Mouse (Mus musculus) adipocyte (in vitro differentiated cells): ENCODE measurements around the gene Phospho1.

ENCODE experiments used
- DNase-seq: peaks from one replicate; pipeline ENCODE4 v3.0.0-alpha.2; 2016; ENCODE audit warnings: low spot score

Gene Phospho1

GRCm38 (mm10) chr11:95824071-95824876 is at the start of gene Phospho1:
Phospho1 (plus strand) TSS chr11:95824499.
- DNase-seq: peak; percentile 40

DNA sequence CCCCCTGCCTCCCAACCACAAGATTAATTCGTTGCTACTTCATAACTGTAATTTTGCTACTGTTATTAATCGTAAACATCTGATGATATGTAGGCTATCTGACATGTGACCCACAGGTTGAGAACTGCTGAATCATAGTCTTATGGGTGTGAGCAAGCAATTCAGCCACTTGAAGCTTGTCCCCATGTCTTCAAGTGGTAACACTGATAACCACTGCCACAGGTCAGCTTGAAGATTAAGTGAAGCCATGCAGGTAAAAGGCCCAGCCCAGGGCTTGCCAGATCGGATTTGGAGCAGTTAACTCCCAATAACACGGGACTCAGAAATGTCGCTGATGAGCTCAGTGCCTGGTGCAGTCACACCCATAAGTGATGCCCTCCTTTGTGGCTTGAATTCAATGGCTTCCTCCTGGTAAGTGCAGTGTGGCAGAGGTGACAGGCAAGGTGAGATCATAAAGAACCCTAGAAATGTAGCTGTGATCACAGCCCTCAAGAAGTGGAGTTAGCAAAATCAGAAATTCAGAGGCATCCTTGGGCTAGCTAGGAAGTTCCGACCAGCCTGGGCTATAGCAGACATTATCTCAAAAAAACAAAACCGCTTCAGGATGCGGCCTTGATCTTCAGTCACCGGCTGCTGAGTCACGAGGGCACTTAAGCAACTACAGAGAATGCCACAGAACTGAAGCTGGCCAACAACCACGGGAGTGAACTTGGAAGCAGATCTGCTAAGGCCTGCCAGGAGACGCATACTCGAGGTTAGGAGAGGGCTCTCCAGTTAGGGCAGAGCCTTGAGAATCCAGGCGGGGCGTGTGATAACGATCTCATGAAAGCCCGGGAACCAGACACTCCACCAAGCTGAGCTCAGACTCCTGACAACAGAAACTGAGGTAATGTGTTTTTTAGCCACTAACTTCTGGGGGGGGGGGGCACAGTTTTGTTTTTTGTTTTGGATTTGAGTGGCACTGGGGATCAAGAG is 46.7 kb upstream of the Phospho1 start:
- DNase-seq: peak; percentile 97

GRCm38 (mm10) chr11:95778831-95779251 is 45.5 kb upstream of the Phospho1 start:
- peak; percentile 44 for DNase-seq

DNA sequence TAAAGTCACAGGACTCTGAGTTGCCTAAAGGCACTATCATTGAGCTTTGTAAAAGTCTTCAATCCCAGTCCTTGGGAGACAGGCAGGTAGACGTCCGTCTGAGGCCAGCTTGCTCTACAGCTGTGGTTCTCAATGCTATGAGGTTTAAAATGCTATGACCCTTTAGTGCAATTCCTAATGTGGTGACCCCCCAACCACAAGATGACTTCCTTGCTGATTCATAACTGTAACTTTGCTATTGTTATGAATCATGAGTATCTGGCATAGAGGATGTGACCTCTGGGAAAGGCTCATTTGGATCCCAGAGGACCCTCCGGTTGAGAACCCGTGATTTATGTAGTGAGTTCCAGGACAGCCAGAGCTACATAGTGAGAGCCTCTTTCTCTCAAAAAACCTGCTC is 44.9 kb upstream of the Phospho1 start:
- peak; percentile 29 for DNase-seq

GRCm38 (mm10) chr11:95780480-95780879 is 43.8 kb upstream of the Phospho1 start:
- no peak for DNase-seq

DNA sequence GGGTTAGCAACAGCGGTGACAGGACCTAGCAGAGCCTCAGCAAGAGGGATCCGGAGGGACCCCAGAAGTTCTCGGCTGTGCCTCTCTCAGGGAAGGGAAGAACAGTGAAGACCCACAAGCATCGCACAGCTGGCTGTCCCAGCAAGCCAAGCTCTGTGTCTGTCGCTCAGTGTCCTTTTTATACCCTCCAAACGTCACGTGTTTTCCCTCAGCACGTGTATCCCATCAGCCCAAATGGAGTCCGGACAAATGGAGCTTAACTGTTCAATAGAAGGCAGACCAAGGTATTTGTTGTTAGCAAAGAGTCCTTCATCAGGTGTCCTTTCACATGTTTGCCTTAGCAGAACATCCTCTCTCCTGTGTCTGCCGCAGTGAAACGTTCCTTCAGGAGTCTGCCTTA is 42.7 kb upstream of the Phospho1 start:
- no peak for DNase-seq

DNA sequence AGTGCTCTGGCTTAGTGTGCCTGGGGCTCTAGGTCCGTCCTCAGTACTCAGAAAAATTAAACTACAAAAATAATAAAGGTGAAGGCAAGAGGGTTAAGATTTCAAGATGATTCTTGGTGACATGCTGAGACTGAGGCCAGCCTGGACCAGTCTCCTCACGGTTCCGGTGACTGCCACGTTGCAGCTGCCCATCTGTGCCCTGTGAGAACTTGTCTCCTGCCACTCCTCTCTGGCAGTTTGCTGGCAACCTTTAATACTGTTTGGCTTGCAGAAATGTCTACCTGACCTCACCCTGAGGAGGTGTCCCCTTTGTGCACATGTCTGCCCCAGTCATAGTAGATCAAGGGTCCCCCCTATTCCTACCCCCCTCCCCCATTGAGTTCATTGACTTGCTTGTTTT is 40.8 kb upstream of the Phospho1 start:
- no peak for DNase-seq

- DNase-seq: no peak
Measured at GRCm38 (mm10) chr11:95783958-95784357, 40.3 kb upstream of the Phospho1 start.

GRCm38 (mm10) chr11:95785675-95786074 is 38.6 kb upstream of the Phospho1 start:
- no peak for DNase-seq

DNA sequence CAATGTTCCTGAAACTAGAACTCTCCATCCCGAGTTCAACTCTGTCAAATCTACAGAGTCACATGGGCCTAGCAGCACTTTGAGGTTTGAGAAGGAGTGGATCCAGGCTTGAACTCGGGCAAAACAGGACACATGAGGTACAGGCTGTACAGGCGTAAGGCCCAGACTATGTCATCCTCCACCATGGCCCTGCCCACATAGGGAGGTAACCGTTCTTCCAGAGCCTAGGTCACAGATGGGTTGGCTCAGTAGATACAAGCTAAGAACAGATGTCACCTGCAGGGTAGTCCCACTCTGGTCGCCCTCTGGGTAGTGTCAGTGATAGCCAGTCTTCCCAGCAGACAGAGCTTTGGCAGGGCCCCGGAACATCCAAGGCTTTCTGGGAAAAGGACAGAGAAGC is 37.8 kb upstream of the Phospho1 start:
- DNase-seq: no peak

GRCm38 (mm10) chr11:95789451-95789891 is 34.8 kb upstream of the Phospho1 start:
- peak; percentile 53 for DNase-seq

DNA sequence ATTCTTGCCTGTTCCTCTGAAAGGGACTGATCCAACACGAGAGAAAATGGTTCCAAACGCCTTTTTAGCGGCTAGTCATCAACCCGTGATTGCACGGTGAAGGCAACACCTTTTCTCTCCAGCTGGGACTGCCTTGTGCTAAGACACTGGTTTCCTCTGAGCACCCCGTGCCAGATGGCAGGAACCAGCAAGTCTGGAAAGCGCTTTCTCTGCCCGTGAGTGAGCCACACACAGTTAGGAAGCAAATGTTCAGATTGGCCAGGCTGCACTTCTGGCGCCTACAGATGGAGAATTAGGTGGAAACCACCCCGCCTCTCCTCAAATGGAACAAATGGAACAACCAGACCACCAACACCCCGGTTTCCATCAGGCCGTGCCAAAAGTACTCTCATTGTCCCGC is 32.5 kb upstream of the Phospho1 start:
- DNase-seq: no peak

- no peak for DNase-seq
Measured at GRCm38 (mm10) chr11:95792950-95793509, 31.3 kb upstream of the Phospho1 start.

GRCm38 (mm10) chr11:95794201-95794600 is 30.1 kb upstream of the Phospho1 start:
- peak; percentile 39 for DNase-seq

DNA sequence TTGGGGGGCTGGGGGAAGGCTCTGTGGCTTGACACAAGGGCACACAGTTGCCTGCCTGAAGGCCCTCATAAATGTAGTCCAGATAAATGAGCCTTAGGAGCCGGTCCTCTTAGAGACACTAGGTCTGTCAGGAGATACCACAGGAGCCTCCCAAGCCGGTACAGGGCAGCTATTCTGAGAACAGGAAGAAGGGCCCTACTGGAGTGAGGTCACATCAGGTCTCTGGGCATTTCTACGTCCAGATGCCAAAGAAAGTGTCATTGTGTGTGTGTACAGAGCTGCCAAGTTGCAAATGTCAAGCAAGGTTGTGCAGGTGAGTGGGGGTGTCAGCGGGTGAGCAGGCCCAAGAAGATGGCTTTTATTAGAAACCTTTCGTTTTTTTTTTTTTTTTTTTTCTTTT is 28.7 kb upstream of the Phospho1 start:
- peak; percentile 43 for DNase-seq

GRCm38 (mm10) chr11:95805010-95805409 is 19.3 kb upstream of the Phospho1 start:
- DNase-seq: no peak

- DNase-seq: no peak
Measured at GRCm38 (mm10) chr11:95805527-95805926, 18.8 kb upstream of the Phospho1 start.

DNA sequence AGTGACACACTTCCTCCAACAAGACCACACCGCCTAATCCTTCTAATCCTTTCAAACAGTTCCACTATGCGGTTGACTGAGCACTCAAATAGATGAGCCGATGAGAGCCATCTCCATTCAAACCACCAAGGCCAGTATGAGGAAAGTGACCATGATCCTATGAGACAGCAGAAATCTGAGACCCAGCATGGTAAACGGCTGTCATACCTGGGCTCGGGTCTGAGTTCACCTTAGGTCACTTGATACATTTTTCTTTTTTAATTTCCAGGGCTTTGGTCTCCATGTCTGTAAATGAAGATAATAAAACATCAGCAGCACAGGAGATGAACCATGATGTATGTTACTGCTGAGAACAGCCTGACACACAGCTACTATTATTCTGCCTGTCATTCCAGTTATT is 16.4 kb upstream of the Phospho1 start:
- DNase-seq: no peak

DNA sequence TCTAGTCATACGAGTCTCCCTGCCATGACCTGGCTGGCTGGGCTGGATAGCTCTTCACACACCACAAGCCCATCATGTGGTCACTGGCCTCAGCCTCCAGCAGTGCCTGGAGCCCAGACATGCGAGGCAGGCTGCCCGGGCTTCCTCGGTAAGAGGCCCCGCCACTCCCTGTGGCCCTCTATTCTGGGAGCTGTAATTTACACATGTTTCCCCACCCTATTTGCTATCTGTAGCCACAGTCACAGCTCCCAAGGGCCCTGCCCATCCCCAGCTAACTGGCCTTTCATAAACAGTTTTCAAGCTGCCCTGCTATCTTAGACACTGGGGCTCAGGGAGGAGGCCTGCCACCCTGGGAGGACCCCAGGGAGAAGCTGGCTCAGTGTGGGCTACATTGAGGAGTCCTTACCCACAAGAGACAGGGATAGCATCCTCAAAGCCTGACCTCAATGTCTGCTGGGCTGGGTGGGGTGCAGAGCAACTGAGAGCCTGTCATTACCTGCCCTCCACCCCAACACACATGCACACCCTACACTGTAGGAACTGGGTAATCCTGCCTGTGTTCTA is 15.8 kb upstream of the Phospho1 start:
- no peak for DNase-seq

- no peak for DNase-seq
Measured at GRCm38 (mm10) chr11:95809603-95810002, 14.7 kb upstream of the Phospho1 start.

DNA sequence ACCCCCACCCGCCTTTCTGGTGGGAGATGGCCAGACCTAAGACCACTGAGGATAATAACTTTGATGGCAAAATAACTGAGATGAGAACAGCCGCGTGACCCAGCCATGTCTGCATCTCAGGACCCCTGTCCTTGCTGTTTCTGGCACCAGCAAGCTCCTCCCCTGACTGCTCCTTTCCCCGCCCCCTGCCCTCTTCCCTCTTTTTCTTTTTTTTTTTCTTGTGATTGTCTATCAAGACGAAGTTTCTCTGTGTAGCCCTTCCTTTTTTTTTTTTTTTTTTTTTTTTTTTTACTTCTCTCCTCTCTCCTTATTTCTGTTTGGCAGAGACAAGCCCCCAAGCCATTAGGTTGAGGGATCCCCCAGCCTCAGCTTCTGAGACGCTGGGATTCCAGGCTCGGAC is 13.5 kb upstream of the Phospho1 start:
- DNase-seq: no peak

DNA sequence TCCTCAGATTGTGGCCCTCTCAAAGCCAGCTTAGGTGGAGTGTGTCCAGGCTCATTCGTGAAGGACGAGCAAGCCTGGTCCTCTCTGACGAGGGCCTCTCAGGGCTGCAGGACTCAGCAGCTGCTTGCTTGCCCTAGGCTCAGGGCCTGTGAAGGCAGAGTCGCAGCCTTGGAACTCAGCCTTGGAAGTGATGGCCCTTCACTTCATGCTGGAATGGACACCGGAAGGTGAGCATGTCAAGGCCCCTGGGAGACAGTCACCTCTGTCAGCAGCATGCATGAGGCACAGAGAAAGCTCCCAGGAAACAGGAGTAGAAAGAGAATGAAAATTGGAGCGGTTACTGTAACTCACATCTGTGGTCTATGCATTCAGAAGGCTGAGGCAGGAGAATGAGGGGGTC is 12.6 kb upstream of the Phospho1 start:
- DNase-seq: no peak
